13 mouse cellular contexts compared by ENCODE assay signal in the genomic region with DNA sequence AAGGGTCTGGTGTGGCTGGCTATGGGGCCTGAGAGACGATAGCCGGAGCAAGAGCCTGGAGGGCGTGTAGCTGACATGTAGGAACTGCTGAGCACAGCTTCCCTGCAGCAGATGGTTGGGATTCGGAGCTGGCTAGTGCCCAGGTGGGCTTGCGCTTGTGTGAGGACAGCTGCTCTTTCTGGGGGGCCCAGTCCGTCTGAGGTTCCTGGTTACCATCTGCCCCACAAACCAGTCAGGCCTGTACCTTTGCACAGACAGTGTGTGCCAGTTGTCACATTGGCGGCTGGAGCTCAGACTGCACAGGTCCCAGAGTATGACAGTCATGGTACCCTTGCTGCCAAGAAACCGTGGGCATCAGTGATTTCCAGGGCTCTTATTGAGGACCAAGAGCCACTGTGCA. TPM values are rescaled to one million over a fixed set of nuclear protein-coding genes. Genes with fewer than 3 reads are reported as not detected.
DNase-seq lines count a peak whose midpoint lies in the region; ATAC-seq and TF ChIP-seq lines count a peak whose summit lies in the region.
"Had no signal": no experiment of that assay in that cellular context is flagged by ENCODE, and none has a peak within 500 bp of the region (broad histone marks: within the 10 kb centered on the region; RNA-seq: fewer than 3 reads in every experiment).

No protein-coding gene starts in this region.

- 91% methylated on average over 8 of the region's 8 CpGs for WGBS in forebrain, embryonic 10.5 days
- 86% methylated on average over 8 of the region's 8 CpGs for WGBS in forebrain, embryonic 11.5 days
- 75% methylated on average over 8 of the region's 8 CpGs for WGBS in midbrain, embryonic 13.5 days
- WGBS in midbrain, embryonic 15.5 days, result 72% methylated on average over 8 of the region's 8 CpGs
- 74% methylated on average over 8 of the region's 8 CpGs for WGBS in forebrain, embryonic 13.5 days
- WGBS in liver, embryonic 14.5 days (ENCODE audit: insufficient replicate concordance), result 68% methylated on average over 8 of the region's 8 CpGs

- no peak for TF ChIP-seq CTCF in liver, embryonic 14.5 days (IDR thresholded peaks at IDR 0.05; ENCODE audit: low read depth)
- TF ChIP-seq CTCF in layer of hippocampus, adult 2 months (conservative IDR thresholded peaks at IDR 0.05), result no peak

- DNase-seq in forebrain, embryonic 10.5 days (ENCODE audit: extremely low spot score, low spot score), result no peak
- no peak for DNase-seq in forebrain, embryonic 11.5 days (ENCODE audit: low spot score)
- no peak for DNase-seq in liver, embryonic 14.5 days (ENCODE audit: low read depth in 3 of 3, low spot score in 3 of 3)
- DNase-seq in gastrocnemius, postnatal 25 days, result no peak
- DNase-seq in layer of hippocampus, adult 2 months (ENCODE audit: low spot score in 2 of 2), result no peak
- DNase-seq: adrenal gland, postnatal 36 days had no signal

- H3K27me3 ChIP-seq in forebrain, embryonic 10.5 days (ENCODE audit: poor library complexity, severe bottlenecking), result no peaks in the 10 kb centered on the region
- no peaks in the 10 kb centered on the region for H3K27me3 ChIP-seq in forebrain, embryonic 11.5 days (ENCODE audit: control insufficient read depth, insufficient read depth, low read length)
- H3K27me3 ChIP-seq in midbrain, embryonic 13.5 days, result no peaks in the 10 kb centered on the region
- H3K27me3 ChIP-seq in midbrain, embryonic 15.5 days (replicated peaks), result no peaks in the 10 kb centered on the region
- no peaks in the 10 kb centered on the region for H3K27me3 ChIP-seq in forebrain, embryonic 13.5 days
- no peaks in the 10 kb centered on the region for H3K27me3 ChIP-seq in liver, embryonic 14.5 days (ENCODE audit: control insufficient read depth, insufficient read depth, low read length)
- H3K27me3 ChIP-seq: limb, embryonic 12.5 days had no signal

- peaks cover 36% of the 10 kb centered on the region for H3K4me1 ChIP-seq in forebrain, embryonic 10.5 days
- no peaks in the 10 kb centered on the region for H3K4me1 ChIP-seq in forebrain, embryonic 11.5 days (replicated peaks; ENCODE audit: control insufficient read depth, insufficient read depth, low read length)
- peaks cover 29% of the 10 kb centered on the region for H3K4me1 ChIP-seq in midbrain, embryonic 13.5 days (replicated peaks)
- peaks cover 9% of the 10 kb centered on the region for H3K4me1 ChIP-seq in midbrain, embryonic 15.5 days
- peaks cover 11% of the 10 kb centered on the region for H3K4me1 ChIP-seq in forebrain, embryonic 13.5 days
- H3K4me1 ChIP-seq in liver, embryonic 14.5 days (replicated peaks; ENCODE audit: control insufficient read depth in 2 of 2, insufficient read depth in 2 of 2, low read length in 1 of 2), result peaks cover 95 to 97% of the 10 kb centered on the region in 2 experiments

- no peak for TF ChIP-seq EP300 in liver, embryonic 14.5 days (IDR thresholded peaks at IDR 0.05; ENCODE audit: low read depth)

- H3K27ac ChIP-seq in forebrain, embryonic 10.5 days, result peak overlapping the region; percentile 27; the same call in 1 of the 2 replicates
- H3K27ac ChIP-seq in forebrain, embryonic 11.5 days (ENCODE audit: low read depth, low read length), result no peak overlapping the region
- H3K27ac ChIP-seq in midbrain, embryonic 13.5 days, result peak overlapping the region; percentile 45; the same call in 1 of the 2 replicates
- no peak overlapping the region for H3K27ac ChIP-seq in midbrain, embryonic 15.5 days
- H3K27ac ChIP-seq in forebrain, embryonic 13.5 days, result peak overlapping the region; percentile 48; the same call in 1 of the 2 replicates
- H3K27ac ChIP-seq in liver, embryonic 14.5 days, result peak overlapping the region; percentile 95
- no peak overlapping the region for H3K27ac ChIP-seq in layer of hippocampus, adult 2 months
- H3K27ac ChIP-seq: limb, embryonic 12.5 days had no signal

- no peak overlapping the region for H3K9ac ChIP-seq in forebrain, embryonic 11.5 days (ENCODE audit: low read length)
- no peak overlapping the region for H3K9ac ChIP-seq in midbrain, embryonic 13.5 days (replicated peaks)
- no peak overlapping the region for H3K9ac ChIP-seq in midbrain, embryonic 15.5 days
- H3K9ac ChIP-seq in forebrain, embryonic 13.5 days, result no peak overlapping the region
- H3K9ac ChIP-seq in liver, embryonic 14.5 days (replicated peaks), result peak overlapping the region; percentile 71; the same call in 1 of the 2 replicates
- H3K9ac ChIP-seq: limb, embryonic 12.5 days had no signal

- H3K9me3 ChIP-seq in forebrain, embryonic 10.5 days, result no peaks in the 10 kb centered on the region
- H3K9me3 ChIP-seq in forebrain, embryonic 11.5 days (ENCODE audit: control insufficient read depth, low read length), result no peaks in the 10 kb centered on the region
- H3K9me3 ChIP-seq in midbrain, embryonic 13.5 days, result no peaks in the 10 kb centered on the region
- no peaks in the 10 kb centered on the region for H3K9me3 ChIP-seq in midbrain, embryonic 15.5 days
- no peaks in the 10 kb centered on the region for H3K9me3 ChIP-seq in forebrain, embryonic 13.5 days (replicated peaks)
- H3K9me3 ChIP-seq in liver, embryonic 14.5 days (ENCODE audit: control insufficient read depth, low read length), result no peaks in the 10 kb centered on the region
- H3K9me3 ChIP-seq: limb, embryonic 12.5 days had no signal

- no peak overlapping the region for H3K4me3 ChIP-seq in forebrain, embryonic 10.5 days
- no peak overlapping the region for H3K4me3 ChIP-seq in forebrain, embryonic 11.5 days (ENCODE audit: low read depth, low read length)
- no peak overlapping the region for H3K4me3 ChIP-seq in midbrain, embryonic 13.5 days (replicated peaks)
- no peak overlapping the region for H3K4me3 ChIP-seq in midbrain, embryonic 15.5 days
- no peak overlapping the region for H3K4me3 ChIP-seq in forebrain, embryonic 13.5 days
- H3K4me3 ChIP-seq in liver, embryonic 14.5 days (ENCODE audit: insufficient read depth in 1 of 2, low read depth in 2 of 2, low read length in 2 of 2), result no peak overlapping the region
- no peak overlapping the region for H3K4me3 ChIP-seq in layer of hippocampus, adult 2 months
- H3K4me3 ChIP-seq: limb, embryonic 12.5 days had no signal

- H3K36me3 ChIP-seq in forebrain, embryonic 10.5 days (replicated peaks), result no peaks in the 10 kb centered on the region
- no peaks in the 10 kb centered on the region for H3K36me3 ChIP-seq in forebrain, embryonic 11.5 days (ENCODE audit: control insufficient read depth, insufficient read depth, low read length)
- no peaks in the 10 kb centered on the region for H3K36me3 ChIP-seq in midbrain, embryonic 13.5 days
- H3K36me3 ChIP-seq in midbrain, embryonic 15.5 days (replicated peaks), result no peaks in the 10 kb centered on the region
- no peaks in the 10 kb centered on the region for H3K36me3 ChIP-seq in forebrain, embryonic 13.5 days (ENCODE audit: poor library complexity, severe bottlenecking)
- peaks cover 72% of the 10 kb centered on the region for H3K36me3 ChIP-seq in liver, embryonic 14.5 days (replicated peaks; ENCODE audit: control insufficient read depth, insufficient read depth, low read depth)
- H3K36me3 ChIP-seq: limb, embryonic 12.5 days had no signal

- ATAC-seq in forebrain, embryonic 11.5 days (replicated peaks; ENCODE audit: low FRiP score), result no peak
- 0 out of 2 replicates have a peak, but pooled peaks have one; percentile 15 for ATAC-seq in midbrain, embryonic 13.5 days
- no peak for ATAC-seq in midbrain, embryonic 15.5 days (replicated peaks)
- peak; percentile 27; the same call in 1 of the 2 replicates for ATAC-seq in forebrain, embryonic 13.5 days
- no peak for ATAC-seq in liver, embryonic 14.5 days (ENCODE audit: insufficient read depth)

- H3K4me2 ChIP-seq in forebrain, embryonic 11.5 days (ENCODE audit: low read depth, low read length, severe bottlenecking), result no peak overlapping the region
- no peak overlapping the region for H3K4me2 ChIP-seq in midbrain, embryonic 13.5 days (replicated peaks)
- no peak overlapping the region for H3K4me2 ChIP-seq in midbrain, embryonic 15.5 days
- no peak overlapping the region for H3K4me2 ChIP-seq in forebrain, embryonic 13.5 days
- peak overlapping the region; percentile 72; the same call in 1 of the 2 replicates for H3K4me2 ChIP-seq in liver, embryonic 14.5 days (ENCODE audit: low read depth)
- H3K4me2 ChIP-seq: limb, embryonic 12.5 days had no signal

RNA-seq across cellular contexts. Expression of a gene that starts 25.9 kb away (rescaled TPM):
- 0.82 and 0.88 TPM in 2 replicates for polyA plus RNA-seq in forebrain, embryonic 10.5 days (2016; fragmentation: Nextera tagmentation; extraction: Ambion mirVana)
- 1.4 and 2.1 TPM in 2 replicates for polyA plus RNA-seq in forebrain, embryonic 11.5 days (2014; fragmentation: Nextera tagmentation; extraction: Ambion mirVana)
- polyA plus RNA-seq in midbrain, embryonic 13.5 days (2015; fragmentation: Nextera tagmentation; extraction: Ambion mirVana), result 1.5 and 2.1 TPM in 2 replicates
- polyA plus RNA-seq in midbrain, embryonic 15.5 days (2015; fragmentation: Nextera tagmentation; extraction: Ambion mirVana), result 1.5 and 1.8 TPM in 2 replicates
- 0.48 and 0.49 TPM in 2 replicates for polyA plus RNA-seq in forebrain, embryonic 13.5 days (2015; fragmentation: Nextera tagmentation; extraction: Ambion mirVana)
- 69.6 and 80.3 TPM in 2 replicates for polyA plus RNA-seq in liver, embryonic 14.5 days (2012; rRNA removed)
- 13.3 and 16.2 TPM in 2 replicates for polyA plus RNA-seq in liver, embryonic 14.5 days (2014; fragmentation: Nextera tagmentation; extraction: Ambion mirVana)
- total RNA-seq in gastrocnemius, postnatal 25 days (2021), result 1 to 10 TPM; 8.5 to 8.8 TPM
- total RNA-seq in layer of hippocampus, adult 2 months (2021), result 10 to 100 TPM; 45.1 to 45.6 TPM

RNA-seq across cellular contexts. Expression of a gene that starts 52.7 kb away (rescaled TPM):
- polyA plus RNA-seq in forebrain, embryonic 10.5 days (2016; fragmentation: Nextera tagmentation; extraction: Ambion mirVana), result not detected in 2 replicates
- polyA plus RNA-seq in forebrain, embryonic 11.5 days (2014; fragmentation: Nextera tagmentation; extraction: Ambion mirVana), result not detected in 2 replicates
- not detected in 2 replicates for polyA plus RNA-seq in midbrain, embryonic 13.5 days (2015; fragmentation: Nextera tagmentation; extraction: Ambion mirVana)
- polyA plus RNA-seq in midbrain, embryonic 15.5 days (2015; fragmentation: Nextera tagmentation; extraction: Ambion mirVana), result not detected in 2 replicates
- not detected in 2 replicates for polyA plus RNA-seq in forebrain, embryonic 13.5 days (2015; fragmentation: Nextera tagmentation; extraction: Ambion mirVana)
- polyA plus RNA-seq in liver, embryonic 14.5 days (2012; rRNA removed), result not detected in 2 replicates
- polyA plus RNA-seq in liver, embryonic 14.5 days (2014; fragmentation: Nextera tagmentation; extraction: Ambion mirVana), result not detected in 2 replicates
- total RNA-seq in gastrocnemius, postnatal 25 days (2021), result not detected
- total RNA-seq in layer of hippocampus, adult 2 months (2021), result under 1 TPM; 0.79 to 0.82 TPM
- total RNA-seq: adrenal gland, postnatal 36 days had no signal
- polyA plus RNA-seq: heart, postnatal 0 days; kidney, embryonic 16.5 days; limb, embryonic 12.5 days; stomach, embryonic 14.5 days had no signal

Comparison
In these comparisons a context has a peak if more than half of its experiments do, and no peak if none do; other contexts are left out.
1. H3K27ac ChIP-seq: peak in forebrain, embryonic 10.5 days (single experiment), midbrain, embryonic 13.5 days (single experiment), forebrain, embryonic 13.5 days (single experiment) and liver, embryonic 14.5 days (single experiment); none in forebrain, embryonic 11.5 days (single experiment), midbrain, embryonic 15.5 days (single experiment) and layer of hippocampus, adult 2 months (single experiment).
2. ATAC-seq: peak in midbrain, embryonic 13.5 days (single experiment) and forebrain, embryonic 13.5 days (single experiment); none in forebrain, embryonic 11.5 days (single experiment), midbrain, embryonic 15.5 days (single experiment) and liver, embryonic 14.5 days (single experiment).